In the genomic region with DNA sequence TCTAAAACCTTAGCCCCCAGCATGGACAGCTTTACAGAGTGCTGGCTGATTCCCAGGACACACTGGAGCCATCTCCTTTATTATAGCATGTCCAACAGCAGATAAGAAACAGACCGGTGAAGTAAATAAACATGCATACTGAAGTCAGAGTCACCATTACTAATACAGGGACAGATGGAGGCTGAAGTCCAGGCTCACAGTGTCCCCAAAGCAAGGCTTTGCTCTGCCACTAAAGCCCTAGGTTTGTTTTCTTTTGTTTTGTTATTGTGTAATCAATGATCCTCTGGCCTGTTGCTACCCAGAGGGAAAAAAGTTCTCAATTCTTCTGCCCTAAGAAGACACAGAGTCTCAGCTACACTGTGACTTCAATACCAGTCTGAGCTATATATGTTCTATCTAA, we compare ENCODE assay signal across 23 mouse cellular contexts.
"Had no signal": no experiment of that assay in that cellular context is flagged by ENCODE, and none has a peak within 500 bp of the region (broad histone marks: within the 10 kb centered on the region; RNA-seq: fewer than 3 reads in every experiment).

No protein-coding gene starts in this region.

- ATAC-seq: inflammation-experienced regulatory T-cells, adult 6 months; intestine, embryonic 16.5 days; lung, postnatal 0 days; midbrain, embryonic 15.5 days had no signal

- H3K4me3 ChIP-seq: limb, embryonic 12.5 days; limb, embryonic 15.5 days; liver, embryonic 15.5 days; midbrain, embryonic 12.5 days; midbrain, embryonic 15.5 days; neural tube, embryonic 12.5 days; neural tube, embryonic 15.5 days had no signal

- H3K4me2 ChIP-seq: limb, embryonic 12.5 days; limb, embryonic 15.5 days; liver, embryonic 15.5 days; lung, embryonic 14.5 days; midbrain, embryonic 12.5 days; midbrain, embryonic 15.5 days; neural tube, embryonic 12.5 days; neural tube, embryonic 15.5 days had no signal

- H3K36me3 ChIP-seq: limb, embryonic 12.5 days; limb, embryonic 15.5 days; liver, embryonic 15.5 days; midbrain, embryonic 12.5 days; midbrain, embryonic 15.5 days; neural tube, embryonic 12.5 days; neural tube, embryonic 15.5 days had no signal

- H3K27me3 ChIP-seq: limb, embryonic 12.5 days; limb, embryonic 15.5 days; liver, embryonic 15.5 days; midbrain, embryonic 12.5 days; midbrain, embryonic 15.5 days; neural tube, embryonic 12.5 days; neural tube, embryonic 15.5 days had no signal

- H3K27ac ChIP-seq: kidney, postnatal 0 days; limb, embryonic 12.5 days; limb, embryonic 15.5 days; liver, embryonic 15.5 days; macrophage; midbrain, embryonic 12.5 days; midbrain, embryonic 15.5 days; neural tube, embryonic 12.5 days; neural tube, embryonic 15.5 days; stomach, postnatal 0 days had no signal

- H3K9me3 ChIP-seq: limb, embryonic 12.5 days; limb, embryonic 15.5 days; liver, embryonic 15.5 days; midbrain, embryonic 12.5 days; midbrain, embryonic 15.5 days; neural tube, embryonic 12.5 days; neural tube, embryonic 15.5 days had no signal

- H3K4me1 ChIP-seq: limb, embryonic 12.5 days; limb, embryonic 15.5 days; midbrain, embryonic 12.5 days; midbrain, embryonic 15.5 days; neural tube, embryonic 12.5 days; neural tube, embryonic 15.5 days had no signal

- DNase-seq: kidney, adult 8-10 months; kidney, postnatal 36 days; left cerebral cortex, postnatal 4 days; lung, embryonic 14.5 days; right cerebral cortex, adult 18-20 months; right cerebral cortex, postnatal 14 days; right cerebral cortex, postnatal 4 days; thymus, adult 2 months; thymus, postnatal 14 days; thymus, postnatal 4 days had no signal

- H3K9ac ChIP-seq: limb, embryonic 12.5 days; limb, embryonic 15.5 days; liver, embryonic 15.5 days; lung, embryonic 14.5 days; midbrain, embryonic 12.5 days; midbrain, embryonic 15.5 days; neural tube, embryonic 12.5 days; neural tube, embryonic 15.5 days had no signal
